Mouse (Mus musculus) bone marrow macrophage, adult 2 months (primary cell): ENCODE measurements around the gene Gm5128. TPM values are rescaled to one million over a fixed set of nuclear protein-coding genes. Genes with fewer than 3 reads are reported as not detected.
"Not testable (repeated sequence)": the region's sequence is repeated elsewhere in the genome, so short reads cannot be mapped to it uniquely, and the experiment has no call there.

Experiments used
- H3K27ac ChIP-seq: 2 replicates; pipeline ENCODE4 v1.5.1; 2012; ENCODE audit warnings: low read depth, low read length; ENCODE audit not compliant: insufficient read depth
- H3K4me1 ChIP-seq: 2 replicates; pipeline ENCODE4 v1.6.1; 2012; ENCODE audit warnings: low read length; ENCODE audit not compliant: control insufficient read depth, insufficient read depth
- H3K4me3 ChIP-seq: 2 replicates; pipeline ENCODE4 v1.5.1; 2012; ENCODE audit warnings: mild to moderate bottlenecking, low read length, moderate library complexity; ENCODE audit not compliant: insufficient read depth
- polyA plus RNA-seq: library from polyadenylated mRNA; stranded (reverse); fragments of >200 nt; gene quantifications from 2 replicates; pipeline ENCODE4 v1.2.4, GENCODE M21; 2012; ENCODE audit not compliant: missing spikeins, insufficient read depth, insufficient read length

The Gm5128 gene
- polyA plus RNA-seq: not detected in 2 replicates

DNA sequence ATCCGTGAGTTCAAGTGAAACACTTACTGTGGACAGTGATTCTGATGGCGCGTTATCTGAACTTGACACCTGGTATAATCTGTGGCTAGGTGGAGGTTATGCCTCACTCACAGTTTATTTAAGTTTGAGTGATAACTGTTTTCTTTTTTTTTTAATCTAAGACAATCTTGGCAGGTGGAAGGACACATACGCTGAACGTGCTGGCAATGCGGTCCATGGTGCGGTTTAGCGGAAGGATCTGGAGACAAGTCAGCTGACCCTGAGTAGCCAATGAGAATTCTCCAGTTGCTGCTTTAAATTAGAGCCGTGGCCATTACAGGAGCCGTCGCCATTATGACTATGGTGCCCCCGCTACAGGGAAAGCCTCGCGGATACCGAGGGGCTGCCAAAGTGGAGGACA lies at the start of gene Gm5128:
TSS of gene Gm5128 (plus strand) at position 301 of the 400 bp plus-strand sequence.
- H3K27ac ChIP-seq, H3K4me1 ChIP-seq, H3K4me3 ChIP-seq: not testable (repeated sequence)

DNA sequence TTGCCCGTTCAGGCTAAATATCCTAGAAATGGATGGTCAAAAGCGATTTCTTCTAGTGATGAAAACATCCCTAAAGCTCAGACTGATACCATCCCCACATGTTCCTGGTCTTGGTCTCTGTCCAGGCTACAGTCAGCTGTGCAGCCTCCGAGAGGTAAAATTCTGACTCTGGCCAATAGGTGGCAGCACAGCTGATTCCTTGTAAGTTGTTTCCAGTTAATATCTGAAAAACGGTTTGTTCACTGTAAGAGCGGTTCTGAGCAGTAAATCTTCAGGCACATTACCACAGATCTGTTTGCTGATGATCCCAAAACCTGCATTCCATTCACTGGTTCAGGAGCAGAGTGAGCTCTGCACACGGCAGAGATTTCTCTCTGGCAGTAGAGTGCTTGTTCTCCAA lies 12.4 kb upstream of the Gm5128 start:
- not testable (repeated sequence) for H3K27ac ChIP-seq, H3K4me1 ChIP-seq, H3K4me3 ChIP-seq

GRCm38 (mm10) chrX:135361943-135362342 lies 11.1 kb upstream of the Gm5128 start:
- not testable (repeated sequence) for H3K4me1 ChIP-seq, H3K27ac ChIP-seq, H3K4me3 ChIP-seq

DNA sequence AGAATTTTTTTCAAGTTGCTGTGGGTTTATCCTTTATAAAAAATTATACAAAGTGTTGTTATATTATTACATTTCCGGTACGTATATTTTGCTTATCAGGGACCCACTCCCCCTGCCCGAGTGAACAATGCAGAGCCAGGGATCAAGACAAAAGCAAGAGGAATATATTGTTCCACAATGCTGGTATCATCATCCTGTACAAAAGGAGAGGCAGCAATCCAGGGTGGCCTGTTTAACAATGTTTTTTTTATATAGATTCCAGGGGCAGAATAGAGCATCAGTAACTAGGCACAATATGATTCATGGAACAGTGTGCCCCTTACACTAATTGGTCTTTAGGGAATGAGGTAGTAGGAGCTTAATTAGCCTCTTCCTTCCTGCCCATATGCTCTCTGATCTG lies 30.5 kb downstream of the Gm5128 start:
- H3K4me1 ChIP-seq, H3K27ac ChIP-seq, H3K4me3 ChIP-seq: not testable (repeated sequence)

GRCm38 (mm10) chrX:135421203-135421602 lies 48.1 kb downstream of the Gm5128 start:
- not testable (repeated sequence) for H3K27ac ChIP-seq, H3K4me3 ChIP-seq, H3K4me1 ChIP-seq

- H3K4me1 ChIP-seq, H3K27ac ChIP-seq, H3K4me3 ChIP-seq: not testable (repeated sequence)
These were observed 48.7 kb downstream of the Gm5128 start for GRCm38 (mm10) chrX:135421824-135422223.

GRCm38 (mm10) chrX:135422473-135422872 lies 49.4 kb downstream of the Gm5128 start:
- not testable (repeated sequence) for H3K4me3 ChIP-seq, H3K27ac ChIP-seq, H3K4me1 ChIP-seq

Other genes starting within 250 kb of the Gm5128 start
- not detected in 2 replicates for gene Gm15023, start 195.7 kb upstream of the Gm5128 start, polyA plus RNA-seq
- not detected in 2 replicates for gene Tceal6, start 162.6 kb upstream of the Gm5128 start, polyA plus RNA-seq
- not detected in 2 replicates for gene Pramel3, start 71.0 kb upstream of the Gm5128 start, polyA plus RNA-seq
- gene Gm7903, start 60.6 kb downstream of the Gm5128 start, polyA plus RNA-seq: not detected in 2 replicates
- not detected in 2 replicates for gene AV320801, start 121.3 kb downstream of the Gm5128 start, polyA plus RNA-seq
- not detected in 2 replicates for gene Nxf7, start 225.5 kb downstream of the Gm5128 start, polyA plus RNA-seq